Mouse (Mus musculus) intestine, embryonic 15.5 days (tissue): Measurements from ENCODE around the gene Carmil1. TPM values are rescaled to one million over a fixed set of nuclear protein-coding genes. Genes with fewer than 3 reads are reported as not detected.

Experiments
- ATAC-seq: fragments of 200-750 bp; cut with Nextera tagmentation; 2 replicates; pipeline ENCODE4 v1.8.0; 2017; ENCODE audit warnings: moderate TSS enrichment, moderate library complexity
- H3K27ac ChIP-seq: fragments of 300-500 bp; sonication (generic); 2 replicates; pipeline ENCODE4 v1.5.1; 2015; ENCODE audit warnings: mild to moderate bottlenecking, inconsistent platforms
- H3K27me3 ChIP-seq: fragments of 300-500 bp; sonication (generic); replicated peaks from 2 replicates; pipeline ENCODE4 v1.6.1; 2015; ENCODE audit warnings: inconsistent platforms
- H3K36me3 ChIP-seq: fragments of 300-500 bp; sonication (generic); 2 replicates; pipeline ENCODE4 v1.6.1; 2015; ENCODE audit warnings: inconsistent platforms
- H3K4me1 ChIP-seq: fragments of 300-500 bp; sonication (generic); replicated peaks from 2 replicates; pipeline ENCODE4 v1.6.1; 2015; ENCODE audit warnings: inconsistent platforms
- H3K4me2 ChIP-seq: fragments of 300-500 bp; sonication (generic); replicated peaks from 2 replicates; pipeline ENCODE4 v1.6.1; 2015; ENCODE audit warnings: mild to moderate bottlenecking, inconsistent platforms
- H3K4me3 ChIP-seq: fragments of 300-500 bp; sonication (generic); replicated peaks from 2 replicates; pipeline ENCODE4 v1.5.1; 2015; ENCODE audit warnings: inconsistent platforms
- H3K9ac ChIP-seq: fragments of 300-500 bp; sonication (generic); 2 replicates; pipeline ENCODE4 v1.6.1; 2015; ENCODE audit warnings: inconsistent platforms
- H3K9me3 ChIP-seq: fragments of 300-500 bp; sonication (generic); 2 replicates; pipeline ENCODE4 v1.6.1; 2016; ENCODE audit warnings: inconsistent platforms
- WGBS: fragments of 180-500 bp; shearing (Covaris S2); methylation state at CpG from one replicate; pipeline ENCODE4 v1.1.7; 2015; 5-methylcytosine and 5-hydroxymethylcytosine counted together
- polyA plus RNA-seq: library from polyadenylated mRNA; unstranded; fragments of >200 nt; fragmentation: Nextera tagmentation; extraction: Ambion mirVana; gene quantifications from 2 replicates; pipeline ENCODE4 v1.2.1, GENCODE M21; 2015

Carmil1 gene
- polyA plus RNA-seq, 1 experiment from 2014 or later = 40.3 TPM

DNA sequence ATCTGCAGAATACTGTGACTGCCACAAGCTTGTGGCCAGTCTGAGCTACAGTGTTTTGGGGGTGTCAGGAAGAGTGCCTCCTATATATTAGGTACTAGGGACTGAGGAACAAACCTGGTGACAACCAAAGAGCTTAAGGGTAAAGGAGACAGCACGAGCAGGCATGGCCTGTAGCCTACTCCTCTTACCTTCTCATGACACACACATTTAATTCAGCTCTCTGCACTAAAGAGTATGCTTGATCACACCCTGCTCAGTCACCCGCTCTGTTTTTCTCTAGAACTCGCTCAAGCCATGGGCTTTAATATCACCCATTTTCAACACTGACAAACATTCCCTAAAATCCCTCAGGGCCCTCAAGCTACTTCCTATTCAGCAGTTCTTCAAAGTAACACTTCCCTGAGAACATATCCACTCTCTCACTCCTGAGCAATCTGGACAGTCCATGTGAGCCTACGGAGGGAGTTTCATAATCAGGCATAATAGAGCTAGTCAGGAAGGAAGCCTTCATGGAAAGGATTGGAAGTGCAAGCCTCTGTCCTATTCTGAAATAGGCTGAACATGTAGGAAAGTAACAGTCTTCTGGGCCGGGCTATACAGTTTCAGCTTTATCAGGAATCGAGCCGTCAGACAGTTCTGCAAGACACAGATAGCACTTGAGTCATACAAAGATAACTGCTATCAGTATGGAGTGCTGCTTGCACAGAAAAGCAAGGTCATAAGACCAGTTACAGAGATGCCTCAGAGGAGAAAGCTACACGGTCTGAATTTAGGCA, 121.2 kb downstream of the Carmil1 start:
- H3K4me3 ChIP-seq = no peak overlapping the region
- no peaks in the 10 kb centered on the region for H3K4me1 ChIP-seq
- H3K4me2 ChIP-seq = no peak overlapping the region
- no peaks in the 10 kb centered on the region for H3K36me3 ChIP-seq
- H3K9me3 ChIP-seq = no peaks in the 10 kb centered on the region
- no peaks in the 10 kb centered on the region for H3K27me3 ChIP-seq
- 72% methylated on average over 8 of the region's 8 CpGs for WGBS
- ATAC-seq = peak; percentile 87
- H3K9ac ChIP-seq = no peak overlapping the region
- H3K27ac ChIP-seq = no peak overlapping the region

- H3K4me1 ChIP-seq = no peaks in the 10 kb centered on the region
- H3K4me3 ChIP-seq = no peak overlapping the region
- no peaks in the 10 kb centered on the region for H3K9me3 ChIP-seq
- no peak for ATAC-seq
- no peaks in the 10 kb centered on the region for H3K36me3 ChIP-seq
- H3K4me2 ChIP-seq = no peak overlapping the region
- no peaks in the 10 kb centered on the region for H3K27me3 ChIP-seq
- H3K9ac ChIP-seq = no peak overlapping the region
- 91% methylated on average over 10 of the region's 10 CpGs for WGBS
- H3K27ac ChIP-seq = no peak overlapping the region
These were observed 123.0 kb downstream of the Carmil1 start for GRCm38 (mm10) chr13:24157560-24158011.

- 44% methylated on average over 6 of the region's 6 CpGs for WGBS
- H3K4me1 ChIP-seq = no peaks in the 10 kb centered on the region
- H3K27ac ChIP-seq = no peak overlapping the region
- ATAC-seq = no peak
- no peak overlapping the region for H3K4me2 ChIP-seq
- H3K9me3 ChIP-seq = no peaks in the 10 kb centered on the region
- H3K4me3 ChIP-seq = no peak overlapping the region
- no peak overlapping the region for H3K9ac ChIP-seq
- no peaks in the 10 kb centered on the region for H3K36me3 ChIP-seq
- no peaks in the 10 kb centered on the region for H3K27me3 ChIP-seq
These were observed 125.4 kb downstream of the Carmil1 start for GRCm38 (mm10) chr13:24155190-24155589.

DNA sequence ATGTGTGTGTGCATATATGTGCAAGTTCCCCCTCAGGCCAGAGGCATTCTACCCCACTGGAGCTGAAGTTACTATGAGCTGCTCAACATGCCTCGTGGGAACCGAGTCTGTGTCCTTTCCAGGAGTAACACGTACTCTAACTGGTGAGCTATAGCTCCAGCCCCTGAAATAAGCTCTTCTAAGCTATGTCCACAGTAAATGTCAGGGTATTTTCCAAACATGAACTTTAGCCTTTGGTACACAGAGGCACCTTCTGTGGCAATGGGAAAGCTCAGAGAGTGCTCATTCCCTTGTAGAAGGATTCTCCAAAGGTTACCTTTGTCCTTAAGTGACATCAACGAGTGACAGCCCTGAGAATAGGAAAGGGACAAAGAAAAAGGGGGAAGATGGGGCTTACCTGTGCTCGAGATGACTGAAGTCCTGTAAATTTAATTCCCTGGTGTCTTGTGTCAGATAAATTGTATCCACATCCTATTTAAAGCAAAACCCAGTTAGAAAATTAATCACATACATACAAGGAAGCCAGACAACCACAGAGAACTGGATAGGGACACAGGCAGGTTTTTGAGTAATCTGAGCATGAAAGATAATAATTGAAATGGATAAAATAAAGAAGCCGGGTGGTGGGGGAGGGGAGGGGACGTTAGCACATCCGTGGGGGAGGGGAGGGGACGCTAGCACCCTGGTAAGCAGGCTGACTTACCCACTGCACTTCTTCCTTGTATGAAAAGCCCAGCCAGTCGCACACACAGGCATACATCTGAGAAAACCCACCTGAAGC, 126.1 kb downstream of the Carmil1 start:
- 49% methylated on average over 10 of the region's 10 CpGs for WGBS
- no peak for ATAC-seq
- Histone ChIP-seq H3K4me2 (no peak overlapping the region), H3K9me3 (no peaks in the 10 kb centered on the region), H3K4me1 (no peaks in the 10 kb centered on the region), H3K27me3 (no peaks in the 10 kb centered on the region), H3K36me3 (no peaks in the 10 kb centered on the region), H3K4me3 (no peak overlapping the region), H3K9ac (no peak overlapping the region), H3K27ac (no peak overlapping the region)

DNA sequence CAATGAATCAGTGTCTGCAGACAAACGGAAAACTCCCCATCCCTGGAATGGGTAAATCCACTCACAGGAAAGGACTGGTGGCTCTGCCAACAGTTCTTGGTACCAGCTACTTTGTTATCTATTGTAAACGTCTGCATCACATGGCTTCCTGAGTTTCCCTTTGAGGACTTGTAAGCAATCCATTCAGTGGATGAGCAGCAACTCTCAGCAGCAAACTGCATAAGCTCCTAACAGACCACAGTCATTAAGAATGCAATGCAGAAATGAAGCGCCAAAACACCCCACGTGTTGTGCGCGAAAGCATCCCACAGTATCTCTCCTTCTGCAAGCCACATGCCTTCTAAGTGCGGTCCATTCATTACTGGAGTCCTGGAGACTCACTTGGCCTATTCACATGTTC, 128.0 kb downstream of the Carmil1 start:
- H3K4me3 ChIP-seq = no peak overlapping the region
- H3K36me3 ChIP-seq = no peaks in the 10 kb centered on the region
- no peaks in the 10 kb centered on the region for H3K9me3 ChIP-seq
- 68% methylated on average over 7 of the region's 7 CpGs for WGBS
- no peaks in the 10 kb centered on the region for H3K27me3 ChIP-seq
- H3K4me1 ChIP-seq = no peaks in the 10 kb centered on the region
- H3K4me2 ChIP-seq = no peak overlapping the region
- no peak overlapping the region for H3K27ac ChIP-seq
- no peak for ATAC-seq
- H3K9ac ChIP-seq = no peak overlapping the region

- Histone ChIP-seq H3K4me3 (no peak overlapping the region), H3K9me3 (no peaks in the 10 kb centered on the region), H3K27ac (no peak overlapping the region), H3K4me1 (no peaks in the 10 kb centered on the region), H3K4me2 (no peak overlapping the region), H3K9ac (no peak overlapping the region), H3K36me3 (no peaks in the 10 kb centered on the region), H3K27me3 (no peaks in the 10 kb centered on the region)
- no peak for ATAC-seq
- 83% methylated on average over 6 of the region's 6 CpGs for WGBS
These were observed 129.3 kb downstream of the Carmil1 start for GRCm38 (mm10) chr13:24151335-24151734.

DNA sequence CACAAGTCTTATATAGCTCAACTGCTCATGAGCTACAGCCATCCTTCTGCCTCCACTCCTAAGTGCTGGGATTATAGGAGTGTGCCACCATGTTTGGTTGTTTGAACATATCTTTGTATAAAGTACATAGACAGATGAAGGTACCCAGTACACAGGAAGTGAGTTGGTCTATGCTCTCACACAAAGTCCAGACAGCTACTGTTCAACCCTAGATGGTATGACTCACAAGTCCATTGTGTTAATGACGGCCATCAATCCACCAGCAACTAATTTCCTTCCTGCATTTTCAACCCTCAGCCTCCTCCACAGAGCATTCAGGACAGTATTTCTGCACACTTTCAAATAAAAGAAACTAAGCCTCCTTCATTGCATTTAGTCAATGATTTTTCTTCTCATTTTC, 132.0 kb downstream of the Carmil1 start:
- no peaks in the 10 kb centered on the region for H3K27me3 ChIP-seq
- no peak overlapping the region for H3K27ac ChIP-seq
- H3K36me3 ChIP-seq = no peaks in the 10 kb centered on the region
- 73% methylated on average over 1 of the region's 1 CpGs for WGBS
- H3K4me3 ChIP-seq = no peak overlapping the region
- no peaks in the 10 kb centered on the region for H3K4me1 ChIP-seq
- ATAC-seq = no peak; the same call in 1 of the 2 replicates
- H3K9ac ChIP-seq = no peak overlapping the region
- H3K9me3 ChIP-seq = no peaks in the 10 kb centered on the region
- no peak overlapping the region for H3K4me2 ChIP-seq

- no peaks in the 10 kb centered on the region for H3K4me1 ChIP-seq
- H3K4me2 ChIP-seq = no peak overlapping the region
- H3K27me3 ChIP-seq = no peaks in the 10 kb centered on the region
- H3K27ac ChIP-seq = no peak overlapping the region
- H3K36me3 ChIP-seq = no peaks in the 10 kb centered on the region
- H3K4me3 ChIP-seq = no peak overlapping the region
- no peak for ATAC-seq
- WGBS = 81% methylated on average over 3 of the region's 3 CpGs
- no peak overlapping the region for H3K9ac ChIP-seq
- H3K9me3 ChIP-seq = no peaks in the 10 kb centered on the region
These were observed 133.6 kb downstream of the Carmil1 start for GRCm38 (mm10) chr13:24147006-24147405.

- no peaks in the 10 kb centered on the region for H3K4me1 ChIP-seq
- H3K4me3 ChIP-seq = no peak overlapping the region
- no peaks in the 10 kb centered on the region for H3K9me3 ChIP-seq
- WGBS = 89% methylated on average over 5 of the region's 5 CpGs
- H3K9ac ChIP-seq = no peak overlapping the region
- no peaks in the 10 kb centered on the region for H3K27me3 ChIP-seq
- no peak for ATAC-seq
- no peak overlapping the region for H3K4me2 ChIP-seq
- no peaks in the 10 kb centered on the region for H3K36me3 ChIP-seq
- no peak overlapping the region for H3K27ac ChIP-seq
These were observed 134.1 kb downstream of the Carmil1 start for GRCm38 (mm10) chr13:24146541-24146940.

DNA sequence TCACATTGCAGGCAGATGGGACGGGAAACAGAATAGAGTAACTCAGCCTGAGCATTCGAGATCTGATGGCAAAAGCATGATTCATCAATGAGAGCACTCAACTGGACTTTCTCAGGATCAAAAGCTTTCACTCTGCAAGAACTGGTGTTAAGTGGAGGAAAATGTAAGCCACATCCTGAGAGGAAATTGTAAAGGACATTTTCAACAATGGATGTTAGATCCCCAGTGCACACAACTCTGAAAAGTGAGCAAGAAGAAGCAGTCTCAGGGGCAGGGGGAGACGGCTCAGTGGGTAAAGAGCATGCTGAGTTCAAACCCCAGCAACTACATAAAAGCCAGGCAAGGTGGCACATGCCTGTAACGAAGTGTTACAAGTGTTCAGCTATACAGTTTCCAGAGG, 135.7 kb downstream of the Carmil1 start:
- ATAC-seq = no peak
- H3K4me2 ChIP-seq = no peak overlapping the region
- no peaks in the 10 kb centered on the region for H3K36me3 ChIP-seq
- H3K4me3 ChIP-seq = no peak overlapping the region
- no peaks in the 10 kb centered on the region for H3K4me1 ChIP-seq
- no peak overlapping the region for H3K27ac ChIP-seq
- H3K27me3 ChIP-seq = no peaks in the 10 kb centered on the region
- H3K9me3 ChIP-seq = no peaks in the 10 kb centered on the region
- 64% methylated on average over 4 of the region's 4 CpGs for WGBS
- H3K9ac ChIP-seq = no peak overlapping the region

DNA sequence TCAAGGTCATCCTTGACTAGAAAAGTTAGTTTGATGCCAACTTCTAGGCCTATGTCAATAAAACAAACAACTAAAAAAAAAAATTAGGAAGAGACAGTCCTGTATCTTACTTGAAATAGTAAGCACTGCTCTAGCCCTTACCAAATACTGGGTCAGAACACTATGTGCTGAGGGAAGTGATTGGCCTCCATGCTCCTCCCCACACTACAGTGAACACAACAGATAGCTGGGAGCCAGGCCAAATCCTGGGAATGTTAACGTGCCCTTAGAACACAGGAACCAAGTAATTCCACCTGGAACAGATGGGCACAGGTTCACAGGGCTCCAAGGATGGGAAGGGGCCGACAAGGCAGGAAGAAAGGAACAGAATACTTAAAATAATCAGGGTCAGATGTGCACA, 136.5 kb downstream of the Carmil1 start:
- Histone ChIP-seq H3K27me3 (no peaks in the 10 kb centered on the region), H3K9ac (no peak overlapping the region), H3K4me3 (no peak overlapping the region), H3K9me3 (no peaks in the 10 kb centered on the region), H3K27ac (no peak overlapping the region), H3K36me3 (no peaks in the 10 kb centered on the region), H3K4me1 (no peaks in the 10 kb centered on the region), H3K4me2 (no peak overlapping the region)
- no peak for ATAC-seq
- WGBS = 71% methylated on average over 2 of the region's 2 CpGs

GRCm38 (mm10) chr13:24136836-24137235, 143.8 kb downstream of the Carmil1 start:
- Histone ChIP-seq H3K9me3 (no peaks in the 10 kb centered on the region), H3K36me3 (no peaks in the 10 kb centered on the region), H3K27ac (no peak overlapping the region), H3K27me3 (no peaks in the 10 kb centered on the region), H3K9ac (no peak overlapping the region), H3K4me2 (no peak overlapping the region), H3K4me1 (peaks cover 13% of the 10 kb centered on the region), H3K4me3 (no peak overlapping the region)
- ATAC-seq = no peak
- 90% methylated on average over 5 of the region's 5 CpGs for WGBS
